Mouse (Mus musculus) liver, embryonic 13.5 days (tissue): ENCODE results near the gene Phc2. TPM values are rescaled to one million over a fixed set of nuclear protein-coding genes. Genes with fewer than 3 reads are reported as not detected.

ENCODE experiments used
- ATAC-seq: fragments of 200-750 bp; cut with Nextera tagmentation; 2 replicates; pipeline ENCODE4 v1.8.0; 2017; ENCODE audit warnings: low read depth, mild to moderate bottlenecking, moderate number of reproducible peaks, moderate library complexity
- DNase-seq: peaks from one replicate; pipeline ENCODE4 v3.0.0; 2022
- H3K27ac ChIP-seq: fragments of 300-500 bp; sonication (generic); 2 replicates; pipeline ENCODE4 v1.5.1; 2015; ENCODE audit warnings: moderate library complexity, mild to moderate bottlenecking, inconsistent platforms
- H3K27me3 ChIP-seq: fragments of 300-500 bp; sonication (generic); 2 replicates; pipeline ENCODE4 v1.6.1; 2015; ENCODE audit warnings: mild to moderate bottlenecking, inconsistent platforms
- H3K36me3 ChIP-seq: fragments of 300-500 bp; sonication (generic); 2 replicates; pipeline ENCODE4 v1.6.1; 2015; ENCODE audit warnings: mild to moderate bottlenecking, inconsistent platforms
- H3K4me1 ChIP-seq: fragments of 300-500 bp; sonication (generic); replicated peaks from 2 replicates; pipeline ENCODE4 v1.6.1; 2015; ENCODE audit warnings: inconsistent platforms
- H3K4me2 ChIP-seq: fragments of 300-500 bp; sonication (generic); 2 replicates; pipeline ENCODE4 v1.6.1; 2015; ENCODE audit warnings: inconsistent platforms, mild to moderate bottlenecking, moderate library complexity
- H3K4me3 ChIP-seq: fragments of 300-500 bp; sonication (generic); replicated peaks from 2 replicates; pipeline ENCODE4 v1.5.1; 2015; ENCODE audit warnings: mild to moderate bottlenecking, inconsistent platforms
- H3K9ac ChIP-seq: fragments of 300-500 bp; sonication (generic); 2 replicates; pipeline ENCODE4 v1.6.1; 2015; ENCODE audit warnings: mild to moderate bottlenecking, inconsistent platforms
- H3K9me3 ChIP-seq: fragments of 300-500 bp; sonication (generic); replicated peaks from 2 replicates; pipeline ENCODE4 v1.6.1; 2016; ENCODE audit warnings: inconsistent platforms
- WGBS: fragments of 180-500 bp; shearing (Covaris S2); methylation state at CpG from one replicate; pipeline ENCODE4 v1.1.7; 2015; ENCODE audit not compliant: insufficient replicate concordance; 5-methylcytosine and 5-hydroxymethylcytosine counted together
- polyA plus RNA-seq: library from polyadenylated mRNA; unstranded; fragments of >200 nt; fragmentation: Nextera tagmentation; extraction: Ambion mirVana; gene quantifications from 2 replicates; pipeline ENCODE4 v1.2.1, GENCODE M21; 2015

Gene Phc2
- polyA plus RNA-seq, 1 experiment from 2014 or later = 12.9 TPM

GRCm38 (mm10) chr4:128734217-128734616 is 79.7 kb downstream of the Phc2 start:
- 52% methylated on average over 5 of the region's 5 CpGs for WGBS
- Histone ChIP-seq H3K9ac (peak overlapping the region; percentile 26; the same call in 1 of the 2 replicates), H3K9me3 (no peaks in the 10 kb centered on the region), H3K4me1 (peaks cover 71% of the 10 kb centered on the region), H3K4me2 (no peak overlapping the region), H3K27me3 (no peaks in the 10 kb centered on the region), H3K36me3 (peaks cover 21% of the 10 kb centered on the region), H3K27ac (no peak overlapping the region), H3K4me3 (no peak overlapping the region)
- ATAC-seq (peak; percentile 62), DNase-seq (no peak)

- H3K9me3 ChIP-seq = no peaks in the 10 kb centered on the region
- peaks cover 63% of the 10 kb centered on the region for H3K4me1 ChIP-seq
- H3K27ac ChIP-seq = no peak overlapping the region
- no peak overlapping the region for H3K4me2 ChIP-seq
- WGBS = 78% methylated on average over 18 of the region's 18 CpGs
- no peak for ATAC-seq
- H3K36me3 ChIP-seq = peaks cover 21% of the 10 kb centered on the region
- H3K27me3 ChIP-seq = no peaks in the 10 kb centered on the region
- H3K9ac ChIP-seq = peak overlapping the region; percentile 26; the same call in 1 of the 2 replicates
- no peak overlapping the region for H3K4me3 ChIP-seq
- DNase-seq = no peak
Measured at GRCm38 (mm10) chr4:128734721-128735671, 80.5 kb downstream of the Phc2 start.

- Histone ChIP-seq H3K4me3 (no peak overlapping the region), H3K27me3 (no peaks in the 10 kb centered on the region), H3K9ac (no peak overlapping the region), H3K36me3 (peaks cover 6% of the 10 kb centered on the region; the same call in 1 of the 2 replicates), H3K9me3 (no peaks in the 10 kb centered on the region), H3K4me2 (no peak overlapping the region), H3K27ac (no peak overlapping the region), H3K4me1 (peaks cover 55% of the 10 kb centered on the region)
- DNase-seq (no peak), ATAC-seq (no peak)
- 80% methylated on average over 6 of the region's 6 CpGs for WGBS
Measured at GRCm38 (mm10) chr4:128737137-128737589, 82.7 kb downstream of the Phc2 start.

GRCm38 (mm10) chr4:128737825-128738610 is 83.5 kb downstream of the Phc2 start:
- Histone ChIP-seq H3K4me3 (no peak overlapping the region), H3K27ac (no peak overlapping the region; the same call in 1 of the 2 replicates), H3K4me1 (peaks cover 55% of the 10 kb centered on the region), H3K36me3 (peaks cover 12% of the 10 kb centered on the region), H3K9ac (no peak overlapping the region), H3K27me3 (no peaks in the 10 kb centered on the region), H3K4me2 (no peak overlapping the region), H3K9me3 (no peaks in the 10 kb centered on the region)
- ATAC-seq (no peak), DNase-seq (no peak)
- WGBS = 83% methylated on average over 14 of the region's 14 CpGs

GRCm38 (mm10) chr4:128740878-128741277 is 86.4 kb downstream of the Phc2 start:
- H3K4me2 ChIP-seq = no peak overlapping the region
- H3K9me3 ChIP-seq = no peaks in the 10 kb centered on the region
- H3K9ac ChIP-seq = no peak overlapping the region
- WGBS = 54% methylated on average over 1 of the region's 1 CpGs
- ATAC-seq = no peak
- H3K27ac ChIP-seq = no peak overlapping the region
- peaks cover 36% of the 10 kb centered on the region for H3K36me3 ChIP-seq
- peaks cover 29% of the 10 kb centered on the region for H3K4me1 ChIP-seq
- no peaks in the 10 kb centered on the region for H3K27me3 ChIP-seq
- DNase-seq = no peak
- no peak overlapping the region for H3K4me3 ChIP-seq

- H3K27me3 ChIP-seq = no peaks in the 10 kb centered on the region
- ATAC-seq = no peak
- H3K9me3 ChIP-seq = no peaks in the 10 kb centered on the region
- H3K4me2 ChIP-seq = no peak overlapping the region
- no peak overlapping the region for H3K4me3 ChIP-seq
- peaks cover 26% of the 10 kb centered on the region for H3K4me1 ChIP-seq
- H3K36me3 ChIP-seq = peaks cover 44% of the 10 kb centered on the region
- H3K27ac ChIP-seq = no peak overlapping the region
- DNase-seq = no peak
- 72% methylated on average over 5 of the region's 5 CpGs for WGBS
- H3K9ac ChIP-seq = no peak overlapping the region
Measured at GRCm38 (mm10) chr4:128741906-128742305, 87.4 kb downstream of the Phc2 start.

GRCm38 (mm10) chr4:128742379-128742970 is 88.0 kb downstream of the Phc2 start:
- H3K4me1 ChIP-seq = peaks cover 21% of the 10 kb centered on the region
- WGBS = 89% methylated on average over 10 of the region's 10 CpGs
- ATAC-seq (no peak), DNase-seq (no peak)
- no peak overlapping the region for H3K27ac ChIP-seq
- no peak overlapping the region for H3K9ac ChIP-seq
- H3K4me3 ChIP-seq = no peak overlapping the region
- peaks cover 50% of the 10 kb centered on the region for H3K36me3 ChIP-seq
- H3K4me2 ChIP-seq = no peak overlapping the region
- no peaks in the 10 kb centered on the region for H3K27me3 ChIP-seq
- no peaks in the 10 kb centered on the region for H3K9me3 ChIP-seq

- WGBS = 85% methylated on average over 12 of the region's 12 CpGs
- H3K27ac ChIP-seq = no peak overlapping the region
- no peak for DNase-seq
- H3K4me3 ChIP-seq = no peak overlapping the region
- ATAC-seq = no peak
- no peaks in the 10 kb centered on the region for H3K9me3 ChIP-seq
- H3K4me1 ChIP-seq = peaks cover 17% of the 10 kb centered on the region
- H3K36me3 ChIP-seq = peaks cover 56% of the 10 kb centered on the region
- H3K4me2 ChIP-seq = no peak overlapping the region
- H3K27me3 ChIP-seq = no peaks in the 10 kb centered on the region
- no peak overlapping the region for H3K9ac ChIP-seq
Measured at GRCm38 (mm10) chr4:128743031-128743626, 88.6 kb downstream of the Phc2 start.

GRCm38 (mm10) chr4:128745160-128745559 is 90.7 kb downstream of the Phc2 start:
- no peak overlapping the region for H3K4me3 ChIP-seq

GRCm38 (mm10) chr4:128747614-128748270 is 93.2 kb downstream of the Phc2 start:
- Histone ChIP-seq H3K9ac (no peak overlapping the region), H3K4me2 (no peak overlapping the region), H3K27ac (no peak overlapping the region), H3K4me1 (peaks cover 5% of the 10 kb centered on the region; the same call in 1 of the 2 replicates), H3K4me3 (no peak overlapping the region), H3K27me3 (no peaks in the 10 kb centered on the region), H3K9me3 (no peaks in the 10 kb centered on the region), H3K36me3 (peaks cover 99% of the 10 kb centered on the region)
- WGBS = 82% methylated on average over 22 of the region's 22 CpGs
- no peak for ATAC-seq
- DNase-seq = no peak

More at GRCm38 (mm10) chr4:128745160-128745559, 90.7 kb downstream of the Phc2 start:
- Histone ChIP-seq H3K36me3 (peaks cover 76% of the 10 kb centered on the region), H3K27me3 (no peaks in the 10 kb centered on the region), H3K27ac (no peak overlapping the region), H3K9ac (no peak overlapping the region), H3K4me2 (no peak overlapping the region), H3K9me3 (no peaks in the 10 kb centered on the region), H3K4me1 (peaks cover 17% of the 10 kb centered on the region)
- DNase-seq (no peak), ATAC-seq (no peak)
- 84% methylated on average over 8 of the region's 8 CpGs for WGBS
